Mouse (Mus musculus) cortical plate, adult 2 months (tissue): ENCODE measurements around the gene Icam2.

ENCODE experiments used
- CTCF ChIP-seq: fragments of 200-500 bp; IDR thresholded peaks from 2 replicates; pipeline ENCODE4 v1.5.1; 2011; ENCODE audit warnings: mild to moderate bottlenecking, control low read depth, low read length; ENCODE audit not compliant: insufficient read depth; ENCODE audit errors: extremely low read depth
- POLR2A ChIP-seq: fragments of 200-500 bp; IDR thresholded peaks from 2 replicates; pipeline ENCODE4 v1.6.1; 2011; ENCODE audit warnings: mild to moderate bottlenecking, low read length, control low read depth; ENCODE audit not compliant: insufficient read depth; ENCODE audit errors: extremely low read depth

- no peak for TF ChIP-seq POLR2A
- TF ChIP-seq CTCF, result no peak
Measured at GRCm38 (mm10) chr11:106429689-106430088, 41.8 kb upstream of the Icam2 start.
